Mouse (Mus musculus) 3134 (cell line): ENCODE measurements around the gene Barhl2.

Experiments used
- DNase-seq: peaks from one replicate; pipeline ENCODE4 v3.0.0-alpha.2; 2011; ENCODE audit warnings: low spot score; ENCODE audit not compliant: insufficient read length; ENCODE audit errors: extremely low read depth

Gene Barhl2

DNA sequence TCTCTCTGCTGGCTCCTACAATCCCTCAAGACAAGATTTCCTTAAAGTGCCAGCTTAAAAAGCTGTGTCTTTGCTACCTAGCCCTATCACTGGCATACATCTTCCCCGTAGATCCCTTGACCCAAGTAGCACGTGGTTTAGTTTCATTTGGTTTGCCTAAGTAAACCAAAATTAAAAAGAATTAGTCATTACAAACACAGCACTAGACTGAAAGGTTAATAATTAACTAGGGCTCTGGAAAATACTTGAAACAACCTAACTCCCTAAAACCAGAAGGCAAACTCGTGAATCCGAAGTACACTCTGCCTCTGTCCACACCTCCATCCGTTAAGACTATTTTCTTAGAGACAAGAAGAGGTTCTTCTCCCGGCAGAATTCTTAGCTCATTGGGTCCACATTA lies 41.4 kb downstream of the Barhl2 start:
- no peak for DNase-seq

DNA sequence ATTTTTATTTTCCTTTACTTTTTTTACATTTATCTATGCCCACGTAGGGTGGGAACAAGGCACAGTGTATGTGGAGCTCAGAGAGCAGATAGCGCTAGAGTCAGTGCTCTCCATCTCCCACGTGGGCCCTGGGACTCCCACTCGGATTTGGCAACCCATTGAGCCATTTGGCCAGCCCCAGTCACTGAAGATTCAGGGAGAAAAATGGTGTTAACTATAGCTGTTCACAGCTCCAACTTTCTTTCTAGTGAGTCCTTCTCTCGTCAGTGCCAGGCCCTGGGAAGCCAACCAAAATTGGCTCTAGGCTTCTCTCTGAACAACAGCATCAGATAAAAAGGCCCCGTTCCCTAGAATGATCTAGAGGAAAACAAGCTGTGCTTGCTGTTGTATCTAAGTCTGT lies 42.2 kb downstream of the Barhl2 start:
- DNase-seq = no peak

DNA sequence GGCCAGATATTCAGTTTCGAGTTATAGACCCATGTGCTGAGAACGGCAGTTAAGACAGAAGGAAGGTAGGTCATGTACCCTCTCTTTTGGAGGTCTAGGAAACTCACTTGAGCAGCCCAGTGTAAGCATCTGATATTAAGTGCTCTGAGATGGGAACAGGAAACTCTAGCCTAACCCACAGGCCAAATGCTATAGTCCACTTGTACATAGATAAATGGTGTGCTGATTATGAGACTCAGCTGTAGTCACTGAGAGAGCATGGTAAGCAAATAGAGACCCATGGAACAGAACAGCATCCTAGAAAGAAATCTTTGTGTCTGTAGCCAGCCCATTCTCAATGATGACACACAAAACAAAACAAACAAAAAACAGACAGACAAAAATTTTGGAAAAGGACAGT lies 55.2 kb downstream of the Barhl2 start:
- DNase-seq = no peak
